Mouse (Mus musculus) liver, adult 2 months (tissue): ENCODE data around the gene Icam1. TPM values are rescaled to one million over a fixed set of nuclear protein-coding genes. Genes with fewer than 3 reads are reported as not detected.
"Not testable (repeated sequence)": the region's sequence is repeated elsewhere in the genome, so short reads cannot be mapped to it uniquely, and the experiment has no call there.

Source experiments
- DNase-seq: peaks from one replicate; pipeline ENCODE4 v3.0.0-alpha.2; 2011; ENCODE audit warnings: low read depth, low spot score; ENCODE audit errors: extremely low read depth
- H3K27ac ChIP-seq: fragments of 200-500 bp; replicated peaks from 2 replicates; pipeline ENCODE4 v1.5.1; 2012; ENCODE audit warnings: low read depth, mild to moderate bottlenecking, control low read depth, inconsistent platforms, low read length; ENCODE audit not compliant: insufficient read depth
- H3K27me3 ChIP-seq: fragments of 200-500 bp; 2 replicates; pipeline ENCODE4 v1.6.1; 2012; ENCODE audit warnings: mild to moderate bottlenecking, moderate library complexity, low read length, inconsistent platforms; ENCODE audit not compliant: control insufficient read depth, insufficient read depth
- H3K36me3 ChIP-seq: fragments of 200-500 bp; 2 replicates; pipeline ENCODE4 v1.6.1; 2012; ENCODE audit warnings: low read length, inconsistent platforms; ENCODE audit not compliant: control insufficient read depth, insufficient read depth
- H3K4me1 ChIP-seq: fragments of 200-500 bp; 2 replicates; pipeline ENCODE4 v1.6.1; 2011; ENCODE audit warnings: low read length; ENCODE audit not compliant: control insufficient read depth, insufficient read depth
- H3K4me3 ChIP-seq: fragments of 200-500 bp; 2 replicates; pipeline ENCODE4 v1.5.1; 2011; ENCODE audit warnings: low read depth, mild to moderate bottlenecking, control low read depth, low read length, moderate library complexity; ENCODE audit not compliant: insufficient read depth
- H3K79me2 ChIP-seq: fragments of 200-500 bp; 2 replicates; pipeline ENCODE4 v1.6.1; 2012; ENCODE audit warnings: inconsistent platforms, mild to moderate bottlenecking, low read length, moderate library complexity; ENCODE audit not compliant: control insufficient read depth, insufficient read depth
- H3K9ac ChIP-seq: fragments of 200-500 bp; 2 replicates; pipeline ENCODE4 v1.6.1; 2012; ENCODE audit warnings: low read depth, mild to moderate bottlenecking, control low read depth, inconsistent platforms, low read length
- CTCF ChIP-seq: fragments of 200-500 bp; IDR thresholded peaks from 2 replicates; pipeline ENCODE4 v1.5.1; 2011; ENCODE audit warnings: low read depth, low read length, control low read depth
- POLR2A ChIP-seq: fragments of 200-500 bp; IDR thresholded peaks from 2 replicates; pipeline ENCODE4 v1.6.1; 2011; ENCODE audit warnings: low read length, control low read depth; ENCODE audit not compliant: insufficient read depth; ENCODE audit errors: extremely low read depth
- WGBS: fragments of 180-500 bp; shearing (Covaris S2); methylation state at CpG from one replicate; pipeline ENCODE4 v1.1.7; 2018; 5-methylcytosine and 5-hydroxymethylcytosine counted together
- polyA plus RNA-seq: library from polyadenylated mRNA; depleted of rRNA; stranded (reverse); fragments of >200 nt; gene quantifications from 2 replicates; pipeline ENCODE4 v1.2.3, GENCODE M21; 2012
- total RNA-seq: library from RNA; depleted of rRNA; stranded (reverse); fragments of >200 nt; gene quantifications from 2 replicates; pipeline ENCODE4 v1.2.3, GENCODE M21; 2014

Icam1 gene
- total and polyA plus RNA-seq, 2 experiments, result 8.6 to 11.6 TPM

- TF ChIP-seq CTCF, result peak; percentile 22; the same call in 1 of the 2 replicates
- no peak for TF ChIP-seq POLR2A
Measured at GRCm38 (mm10) chr9:21008007-21008406, 7.8 kb upstream of the Icam1 start.

DNA sequence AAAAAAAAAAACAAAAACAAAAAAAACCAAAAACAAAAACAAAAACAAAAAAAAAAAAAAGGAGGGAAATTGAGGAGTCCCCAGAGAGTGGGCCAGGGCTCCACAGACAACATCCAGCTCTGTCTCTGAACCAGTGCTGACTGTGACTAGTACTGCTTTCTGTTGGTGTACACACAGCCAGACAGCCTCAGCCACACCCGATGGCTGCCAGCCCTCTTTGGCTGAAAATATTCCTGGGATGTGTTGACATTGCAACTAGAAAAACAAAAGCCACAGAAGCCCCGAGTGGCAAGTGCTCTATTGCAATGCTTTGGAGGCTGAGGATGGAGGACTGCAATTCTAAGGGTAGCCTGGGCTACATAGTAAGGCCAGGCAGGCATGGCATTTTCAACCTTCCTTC is 5.4 kb upstream of the Icam1 start:
- H3K27ac ChIP-seq, result no peak overlapping the region
- H3K36me3 ChIP-seq, result peaks cover 11% of the 10 kb centered on the region; the same call in 1 of the 2 replicates
- DNase-seq, result no peak
- H3K9ac ChIP-seq, result no peak overlapping the region
- no peak overlapping the region for H3K4me3 ChIP-seq
- 12% methylated on average over 2 of the region's 2 CpGs for WGBS
- no peaks in the 10 kb centered on the region for H3K27me3 ChIP-seq
- TF ChIP-seq POLR2A (no peak), CTCF (no peak)
- H3K79me2 ChIP-seq, result no peaks in the 10 kb centered on the region
- peaks cover 2% of the 10 kb centered on the region; the same call in 1 of the 2 replicates for H3K4me1 ChIP-seq

More at GRCm38 (mm10) chr9:21008007-21008406, 7.8 kb upstream of the Icam1 start:
- no peak overlapping the region for H3K9ac ChIP-seq
- no peaks in the 10 kb centered on the region for H3K79me2 ChIP-seq
- no peak overlapping the region for H3K27ac ChIP-seq
- H3K36me3 ChIP-seq, result peaks cover 19% of the 10 kb centered on the region; the same call in 1 of the 2 replicates
- H3K4me1 ChIP-seq, result no peaks in the 10 kb centered on the region; the same call in 1 of the 2 replicates
- no peak overlapping the region for H3K4me3 ChIP-seq
- H3K27me3 ChIP-seq, result no peaks in the 10 kb centered on the region
- no peak for DNase-seq
- WGBS, result 87% methylated on average over 7 of the region's 7 CpGs

DNA sequence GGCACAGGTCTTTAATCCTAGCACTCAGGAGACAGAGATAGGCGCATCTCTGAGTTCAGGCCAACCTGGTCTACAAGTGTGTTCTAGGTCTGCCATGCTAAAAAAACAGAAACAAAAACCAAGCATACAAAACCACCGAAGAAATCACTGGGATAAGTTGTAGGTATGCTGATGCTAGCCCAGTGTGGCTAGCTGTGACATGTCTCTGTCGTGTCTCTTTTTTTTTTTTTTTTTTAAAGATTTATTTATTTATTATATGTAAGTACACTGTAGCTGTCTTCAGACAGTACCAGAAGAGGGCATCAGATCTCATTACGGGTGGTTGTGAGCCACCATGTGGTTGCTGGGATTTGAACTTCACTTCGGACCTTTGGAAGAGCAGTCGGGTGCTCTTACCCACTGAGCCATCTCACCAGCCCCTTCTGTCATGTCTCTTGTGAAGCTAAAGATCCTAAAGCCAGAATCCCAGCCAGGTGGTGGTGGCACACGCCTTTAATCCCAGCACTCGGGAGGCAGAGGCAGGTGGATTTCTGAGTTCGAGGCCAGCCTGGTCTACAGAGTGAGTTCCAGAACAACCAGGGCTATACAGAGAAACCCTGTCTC is 4.7 kb upstream of the Icam1 start:
- not testable (repeated sequence) for H3K27ac ChIP-seq, DNase-seq, H3K4me3 ChIP-seq, H3K4me1 ChIP-seq, H3K27me3 ChIP-seq, H3K9ac ChIP-seq, H3K79me2 ChIP-seq
- WGBS, result 74% methylated on average over 9 of the region's 9 CpGs
- H3K36me3 ChIP-seq, result peaks cover 11% of the 10 kb centered on the region; the same call in 1 of the 2 replicates

DNA sequence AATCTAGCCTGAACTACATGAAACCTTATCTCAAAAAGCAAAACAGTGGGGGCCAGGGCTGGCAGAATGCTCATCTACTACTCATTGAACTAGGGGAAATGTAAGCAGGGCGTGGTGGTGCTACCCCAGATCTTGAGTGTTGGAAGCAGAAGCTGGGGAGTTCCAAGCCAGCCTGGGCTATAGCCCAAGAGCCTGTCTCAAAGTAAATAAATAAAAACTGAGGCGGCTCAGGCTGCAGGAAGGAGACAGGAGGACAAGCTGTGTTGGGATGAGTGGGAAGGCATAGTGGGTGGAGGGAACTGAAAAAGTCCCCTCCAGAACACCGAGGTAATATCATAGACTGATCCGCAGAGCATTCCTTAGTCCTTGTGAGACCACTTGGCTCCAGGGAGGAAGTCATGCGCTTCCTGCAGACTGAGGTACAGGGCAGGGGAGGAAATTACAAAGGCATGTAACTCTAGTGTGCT is 3.9 kb upstream of the Icam1 start:
- no peak for DNase-seq
- Histone ChIP-seq H3K27ac (no peak overlapping the region; the same call in 1 of the 2 replicates), H3K4me3 (no peak overlapping the region), H3K36me3 (peaks cover 9% of the 10 kb centered on the region; the same call in 1 of the 2 replicates), H3K9ac (no peak overlapping the region), H3K79me2 (peaks cover 4% of the 10 kb centered on the region; the same call in 1 of the 2 replicates), H3K27me3 (no peaks in the 10 kb centered on the region), H3K4me1 (peaks cover 2% of the 10 kb centered on the region; the same call in 1 of the 2 replicates)
- TF ChIP-seq CTCF, result no peak
- TF ChIP-seq POLR2A, result no peak
- WGBS, result 42% methylated on average over 5 of the region's 5 CpGs

- no peak for TF ChIP-seq CTCF
- no peak for TF ChIP-seq POLR2A
- H3K9ac ChIP-seq, result no peak overlapping the region
- WGBS, result 38% methylated on average over 1 of the region's 1 CpGs
Measured at GRCm38 (mm10) chr9:21012368-21012767, 3.4 kb upstream of the Icam1 start.

More at GRCm38 (mm10) chr9:21012368-21012767, 3.4 kb upstream of the Icam1 start:
- H3K4me3 ChIP-seq, result no peak overlapping the region
- H3K27ac ChIP-seq, result no peak overlapping the region; the same call in 1 of the 2 replicates
- DNase-seq, result no peak
- peaks cover 6% of the 10 kb centered on the region; the same call in 1 of the 2 replicates for H3K4me1 ChIP-seq
- H3K79me2 ChIP-seq, result peaks cover 4% of the 10 kb centered on the region; the same call in 1 of the 2 replicates
- no peaks in the 10 kb centered on the region for H3K27me3 ChIP-seq
- H3K36me3 ChIP-seq, result peaks cover 7% of the 10 kb centered on the region; the same call in 1 of the 2 replicates
